Mouse (Mus musculus): ENCODE measurements at regions not wholly inside any gene's neighbourhood (a gene's known extent, or its start where the extent isn't known, plus 50 kb on each side); places are given as distances from the start of the nearest gene placed in this dataset.

DNA sequence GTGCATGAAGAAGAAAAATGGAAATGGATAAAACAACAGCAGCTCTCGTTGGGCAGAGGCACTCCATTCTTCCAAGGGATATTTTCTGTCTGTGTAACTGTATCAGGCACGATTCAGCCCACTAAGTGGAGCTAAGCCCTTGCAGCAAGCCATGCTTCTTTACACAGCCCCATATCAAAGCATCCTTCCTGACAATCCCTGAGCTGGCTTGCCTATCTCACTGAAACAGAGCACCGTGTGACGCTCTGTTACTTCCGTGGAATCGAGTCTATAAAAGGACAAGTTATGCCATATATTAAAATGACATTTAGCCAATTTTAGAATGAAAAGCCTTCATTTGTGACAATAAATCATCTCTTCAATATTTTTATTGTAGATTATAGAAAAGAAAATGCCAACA lies 918.8 kb downstream of the Tbl1xr1 start:
- TF ChIP-seq MAX (IDR thresholded peaks at IDR 0.05; ENCODE audit: low read length) (no peak), ZNF384 (IDR thresholded peaks at IDR 0.05; ENCODE audit: low read depth, low read length) (no peak), CTCF (conservative IDR thresholded peaks at IDR 0.05 in 1 of 2, IDR thresholded peaks at IDR 0.05 in 1 of 2; ENCODE audit: low read depth in 2 of 2, low read length in 2 of 2) (no peak), ZMIZ1 (IDR thresholded peaks at IDR 0.05; ENCODE audit: low read depth, low read length) (no peak), JUN (IDR thresholded peaks at IDR 0.05; ENCODE audit: insufficient read depth, low read depth, low read length) (no peak), CHD2 (IDR thresholded peaks at IDR 0.05; ENCODE audit: low read length) (no peak), JUND (conservative IDR thresholded peaks at IDR 0.05; ENCODE audit: low read depth, low read length) (no peak), EP300 (IDR thresholded peaks at IDR 0.05; ENCODE audit: low read length) (no peak), SMC3 (IDR thresholded peaks at IDR 0.05; ENCODE audit: low read depth, low read length) (no peak), MYC (IDR thresholded peaks at IDR 0.05; ENCODE audit: low read depth, low read length) (no peak), GABPA (IDR thresholded peaks at IDR 0.05; ENCODE audit: insufficient replicate concordance, low read depth, low read length) (no peak)
